Mouse (Mus musculus) layer of hippocampus, postnatal 36 days (tissue): ENCODE measurements around the gene Oprd1. TPM values are rescaled to one million over a fixed set of nuclear protein-coding genes. Genes with fewer than 3 reads are reported as not detected.

ENCODE experiments used
- DNase-seq, 2 experiments: peaks; one replicate each; pipeline ENCODE4 v3.0.0; 2022
- total RNA-seq, 2 experiments: library from RNA; stranded (reverse); gene quantifications; 2 replicates each; pipeline ENCODE4 v1.2.3; 2021

The Oprd1 gene
- total RNA-seq, 2 experiments from 2014 or later, result 10.7 to 11.3 TPM

GRCm38 (mm10) chr4:132079555-132080275 lies 64.6 kb downstream of the Oprd1 start:
- peak; percentile 44 to 68 for DNase-seq

- no peak for DNase-seq
These were observed 66.0 kb downstream of the Oprd1 start for GRCm38 (mm10) chr4:132078296-132078714.

- no peak for DNase-seq
These were observed 66.8 kb downstream of the Oprd1 start for GRCm38 (mm10) chr4:132077445-132077844.

DNA sequence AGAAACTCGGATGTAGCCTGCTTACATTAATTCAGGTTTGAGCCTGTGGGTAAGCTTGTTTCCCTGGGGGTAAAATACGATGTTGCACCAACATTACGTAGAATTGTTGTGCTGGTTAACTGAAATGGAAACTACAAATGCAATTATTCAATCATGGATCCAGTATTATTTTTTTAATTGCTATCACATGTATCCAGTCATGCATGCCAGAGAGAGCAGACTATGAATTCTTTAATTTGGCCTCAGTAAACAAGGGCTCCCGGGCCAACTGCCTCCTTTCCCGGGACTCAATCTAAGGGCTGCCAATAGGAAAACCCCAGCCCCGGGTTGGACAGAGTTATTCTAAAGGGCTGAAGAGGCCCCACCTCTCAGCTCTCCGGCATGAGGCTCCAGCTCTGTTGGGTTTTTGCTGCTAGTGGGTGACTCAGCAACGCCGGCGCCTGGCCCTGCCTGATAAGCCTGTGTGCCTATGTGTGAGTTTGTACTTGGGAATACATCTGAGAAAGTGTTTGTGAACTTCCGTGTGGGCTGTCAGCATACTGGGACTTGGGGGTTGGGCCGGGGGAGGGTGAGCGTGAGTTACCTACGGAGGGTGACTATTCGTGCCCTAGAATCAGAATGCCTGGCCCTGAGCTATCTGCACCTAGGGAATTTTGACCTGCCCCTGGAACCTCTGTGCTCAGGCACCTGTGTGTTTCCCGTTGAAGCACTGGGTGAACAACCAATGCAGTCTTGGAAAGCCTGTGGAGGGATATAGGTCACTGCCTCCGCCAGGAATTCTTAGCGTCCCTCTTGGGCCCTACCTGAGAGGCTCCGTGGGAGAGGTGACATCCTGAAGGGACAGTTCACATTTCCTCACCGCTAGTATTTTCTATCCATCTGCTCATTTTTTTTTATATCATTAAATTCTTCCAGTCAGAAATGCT lies 67.5 kb downstream of the Oprd1 start:
- no peak for DNase-seq

- no peak for DNase-seq
These were observed 68.5 kb downstream of the Oprd1 start for GRCm38 (mm10) chr4:132075796-132076195.

- DNase-seq, result peak; percentile 91 to 92
These were observed 69.1 kb downstream of the Oprd1 start, which contains the start of gene Epb41 for GRCm38 (mm10) chr4:132074933-132075769. Epb41 (minus strand) TSS chr4:132075321.

DNA sequence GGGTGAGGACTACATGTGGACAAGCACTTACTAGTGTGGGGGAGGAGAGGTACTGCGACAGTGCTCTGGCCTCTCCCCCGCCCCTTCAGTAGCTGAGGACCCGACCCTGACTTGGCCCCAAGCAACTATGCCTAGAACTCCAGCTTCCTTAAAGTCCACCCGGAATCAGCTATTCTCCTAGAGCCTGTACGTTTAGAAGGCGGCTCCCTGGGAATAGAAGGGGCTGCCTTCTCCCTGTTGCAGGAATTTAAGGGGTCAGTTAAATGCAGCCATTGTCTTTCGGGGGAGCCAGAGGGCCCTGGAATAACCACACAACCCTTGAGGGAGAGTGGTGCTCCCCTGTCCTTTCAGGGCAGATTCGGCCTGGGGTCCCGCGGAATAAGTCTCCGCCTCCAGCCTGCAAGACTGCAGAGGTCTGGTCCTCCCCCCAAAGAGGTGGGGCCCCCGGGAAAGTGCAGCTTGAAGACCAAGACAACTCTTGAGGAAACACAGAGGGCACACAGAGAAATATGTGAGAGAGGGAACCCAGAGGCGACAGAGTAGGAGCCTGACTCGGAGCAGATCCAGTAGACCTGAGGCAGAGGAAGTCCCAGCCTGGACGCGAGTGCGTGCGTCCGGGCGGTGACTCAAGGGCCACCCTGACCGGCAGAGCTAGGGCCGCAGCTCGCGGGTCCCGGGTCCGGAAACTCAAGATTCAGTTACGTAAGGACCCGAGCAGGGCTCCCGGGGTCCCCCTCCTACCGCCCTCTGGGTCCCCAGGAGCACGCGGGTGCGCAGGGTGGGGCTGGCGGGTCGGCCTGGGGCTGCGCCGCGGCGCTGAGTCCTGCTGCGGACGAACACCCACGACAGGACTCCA lies 70.0 kb downstream of the Oprd1 start, which contains the start of gene Gm10300:
TSS of gene Gm10300 (plus strand) at position 621 of the 856 bp plus-strand sequence.
- DNase-seq, result no peak

DNA sequence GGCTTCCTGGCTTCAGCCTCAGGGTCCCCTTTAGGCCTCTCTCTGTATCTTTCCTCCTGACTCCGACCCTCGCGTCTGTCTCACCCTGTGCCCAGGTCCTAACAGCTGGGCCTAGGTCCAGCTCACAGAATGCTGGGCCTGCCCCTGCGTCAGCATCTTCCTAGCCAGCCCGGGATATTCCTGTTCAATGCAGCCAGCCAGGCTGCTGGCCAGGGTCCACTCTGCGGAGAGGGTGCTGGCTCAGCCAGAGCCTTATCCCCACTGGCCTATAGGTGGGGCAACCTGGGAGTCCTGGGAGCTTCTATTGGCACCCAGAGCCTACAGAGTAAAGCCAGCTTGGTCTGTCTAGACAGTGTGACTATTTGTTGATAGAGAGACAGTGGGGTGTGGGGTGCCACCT lies 71.3 kb downstream of the Oprd1 start:
- no peak for DNase-seq

DNA sequence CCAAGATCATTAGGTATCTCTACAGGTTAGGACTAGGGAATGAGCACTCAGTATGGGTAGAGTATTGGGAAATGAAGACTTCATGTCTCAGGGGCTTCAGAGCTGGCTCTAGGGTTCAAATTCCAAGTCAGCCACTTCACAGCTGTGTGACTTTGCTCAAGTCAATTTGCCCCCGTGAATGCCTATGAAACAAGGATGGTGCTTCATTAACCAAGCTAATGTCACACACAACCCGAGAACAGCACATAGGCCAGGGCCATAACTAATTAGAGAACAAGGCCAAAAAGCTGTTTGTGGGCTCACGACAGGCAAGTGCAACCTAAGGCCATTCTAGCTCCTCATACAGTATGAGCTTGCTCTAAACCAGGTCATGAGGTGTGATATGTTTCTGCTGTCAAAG lies 72.1 kb downstream of the Oprd1 start:
- DNase-seq, result no peak

DNA sequence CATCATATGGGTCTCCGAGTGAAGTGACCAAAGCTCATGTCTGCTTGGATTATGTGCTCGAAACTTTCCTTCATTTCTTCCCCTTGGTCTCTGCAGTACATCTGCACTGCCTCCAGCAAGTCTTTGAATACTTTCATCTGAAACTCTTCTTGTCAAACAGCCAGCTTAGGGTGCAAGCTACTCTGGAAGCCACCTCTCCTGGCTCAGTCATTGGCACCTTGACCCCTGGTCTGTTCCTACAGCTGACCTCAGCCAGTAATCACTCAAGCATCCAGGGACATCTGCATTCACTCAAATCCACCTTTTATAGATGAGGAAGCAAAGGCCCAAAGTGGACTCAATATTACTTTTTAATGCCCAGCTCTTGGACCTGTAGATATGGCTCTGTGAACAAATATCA lies 72.6 kb downstream of the Oprd1 start:
- DNase-seq, result no peak

- no peak for DNase-seq
These were observed 76.4 kb downstream of the Oprd1 start for GRCm38 (mm10) chr4:132067938-132068235.

GRCm38 (mm10) chr4:132067112-132067937 lies 77.0 kb downstream of the Oprd1 start:
- DNase-seq, result no peak

- no peak for DNase-seq
These were observed 78.0 kb downstream of the Oprd1 start for GRCm38 (mm10) chr4:132066101-132066773.

DNA sequence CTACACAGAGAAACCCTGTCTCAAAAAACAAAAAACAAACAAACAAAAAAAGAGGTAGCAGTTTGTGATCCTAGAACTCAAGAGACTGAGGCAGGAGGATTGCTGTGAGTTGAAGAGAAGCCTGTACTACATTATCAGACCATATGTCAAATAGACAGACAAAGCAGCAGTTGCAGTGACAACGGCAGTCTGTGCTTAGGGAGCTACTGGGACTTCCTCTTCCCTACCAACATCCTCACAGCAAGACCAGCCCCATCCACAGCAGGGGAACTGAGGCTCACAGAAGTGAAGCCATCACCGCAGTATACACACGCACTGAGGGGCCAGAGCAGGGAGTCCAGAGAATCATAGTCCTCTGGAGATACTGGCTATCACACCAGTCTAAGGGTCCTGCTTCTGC lies 78.7 kb downstream of the Oprd1 start:
- no peak for DNase-seq

GRCm38 (mm10) chr4:132064550-132064949 lies 79.7 kb downstream of the Oprd1 start:
- no peak for DNase-seq

GRCm38 (mm10) chr4:132062934-132063884 lies 81.1 kb downstream of the Oprd1 start:
- no peak for DNase-seq

- DNase-seq, result no peak
These were observed 82.0 kb downstream of the Oprd1 start for GRCm38 (mm10) chr4:132062289-132062688.
